ENCODE assay signal across 31 mouse cellular contexts in genomic region chr14:56604438-56604837, GRCm38 (mm10). TPM values are rescaled to one million over a fixed set of nuclear protein-coding genes. Genes with fewer than 3 reads are reported as not detected.
DNase-seq lines count a peak whose midpoint lies in the region; ATAC-seq and TF ChIP-seq lines count a peak whose summit lies in the region.
"Had no signal": no experiment of that assay in that cellular context is flagged by ENCODE, and none has a peak within 500 bp of the region (broad histone marks: within the 10 kb centered on the region; RNA-seq: fewer than 3 reads in every experiment).

No protein-coding gene starts in this region.

- H3K36me3 ChIP-seq in kidney, adult 2 months (ENCODE audit: control insufficient read depth, insufficient read depth, low read length) = peaks cover 9% of the 10 kb centered on the region
- H3K36me3 ChIP-seq in kidney, embryonic 15.5 days = peaks cover 16% of the 10 kb centered on the region
- H3K36me3 ChIP-seq in intestine, postnatal 0 days (ENCODE audit: control insufficient read depth, insufficient read depth) = peaks cover 35% of the 10 kb centered on the region
- no peaks in the 10 kb centered on the region for H3K36me3 ChIP-seq in forebrain, embryonic 15.5 days
- H3K36me3 ChIP-seq: embryonic facial prominence, embryonic 12.5 days had no signal

- no peaks in the 10 kb centered on the region for H3K9me3 ChIP-seq in kidney, embryonic 15.5 days (replicated peaks)
- no peaks in the 10 kb centered on the region for H3K9me3 ChIP-seq in intestine, postnatal 0 days (ENCODE audit: control insufficient read depth)
- H3K9me3 ChIP-seq in forebrain, embryonic 15.5 days = no peaks in the 10 kb centered on the region
- H3K9me3 ChIP-seq: embryonic facial prominence, embryonic 12.5 days; forebrain, embryonic 10.5 days; forebrain, embryonic 13.5 days; G1E; heart, embryonic 12.5 days; heart, embryonic 15.5 days had no signal

- DNase-seq in heart, adult 11 months = peak; percentile 71
- DNase-seq in heart, postnatal 25 days (ENCODE audit: low spot score) = no peak
- DNase-seq in kidney, adult 2 months = peak; percentile 36
- DNase-seq in kidney, postnatal 14 days = no peak
- DNase-seq in kidney, postnatal 36 days = peak; percentile 24 to 34
- DNase-seq: adrenal gland, postnatal 10 days; adrenal gland, postnatal 36 days; B cell, adult 2 months; cerebellum, adult 18-20 months; cerebellum, adult 9-10 months; cerebellum, postnatal 14 days; forebrain, postnatal 0 days; gastrocnemius, adult 2 months; gastrocnemius, postnatal 14 days; heart, adult 18-20 months; heart, postnatal 10 days; heart, postnatal 4 days had no signal

- no peaks in the 10 kb centered on the region for H3K27me3 ChIP-seq in kidney, adult 2 months (replicated peaks; ENCODE audit: control insufficient read depth, insufficient read depth, low read length)
- no peaks in the 10 kb centered on the region for H3K27me3 ChIP-seq in kidney, embryonic 15.5 days
- H3K27me3 ChIP-seq in intestine, postnatal 0 days (replicated peaks; ENCODE audit: control insufficient read depth, insufficient read depth, low read length) = no peaks in the 10 kb centered on the region
- H3K27me3 ChIP-seq in forebrain, embryonic 15.5 days = no peaks in the 10 kb centered on the region
- H3K27me3 ChIP-seq: CH12.LX; embryonic facial prominence, embryonic 12.5 days; forebrain, embryonic 13.5 days; heart, embryonic 12.5 days; heart, embryonic 15.5 days; Patski had no signal

- ATAC-seq in kidney, embryonic 15.5 days (replicated peaks; ENCODE audit: low FRiP score) = no peak
- peak; percentile 77 for ATAC-seq in intestine, postnatal 0 days
- no peak for ATAC-seq in forebrain, embryonic 15.5 days (replicated peaks)
- ATAC-seq: forebrain, embryonic 13.5 days; forebrain, postnatal 0 days; hindbrain, postnatal 0 days; Patski had no signal

- no peak overlapping the region for H3K9ac ChIP-seq in kidney, embryonic 15.5 days
- H3K9ac ChIP-seq in intestine, postnatal 0 days (ENCODE audit: low read depth, low read length) = no peak overlapping the region
- no peak overlapping the region for H3K9ac ChIP-seq in forebrain, embryonic 15.5 days (replicated peaks)
- H3K9ac ChIP-seq: embryonic facial prominence, embryonic 12.5 days; forebrain, embryonic 13.5 days; forebrain, postnatal 0 days; heart, embryonic 12.5 days; heart, embryonic 15.5 days; hindbrain, embryonic 14.5 days had no signal

- TF ChIP-seq POLR2A in kidney, adult 2 months (IDR thresholded peaks at IDR 0.05; ENCODE audit: low read depth, low read length) = no peak

- H3K4me3 ChIP-seq in kidney, adult 2 months (ENCODE audit: insufficient read depth, low read depth, low read length) = no peak overlapping the region
- H3K4me3 ChIP-seq in kidney, embryonic 15.5 days (replicated peaks) = no peak overlapping the region
- H3K4me3 ChIP-seq in intestine, postnatal 0 days (ENCODE audit: low read depth, low read length) = no peak overlapping the region
- H3K4me3 ChIP-seq in forebrain, embryonic 15.5 days = no peak overlapping the region
- H3K4me3 ChIP-seq: embryonic facial prominence, embryonic 12.5 days; erythroblast, embryonic 14.5 days; forebrain, embryonic 10.5 days; forebrain, embryonic 13.5 days; gastrocnemius, adult 2 months; heart, embryonic 12.5 days; heart, embryonic 15.5 days had no signal

- H3K27ac ChIP-seq in kidney, adult 2 months (ENCODE audit: insufficient read depth, low read depth, low read length) = no peak overlapping the region
- no peak overlapping the region for H3K27ac ChIP-seq in kidney, embryonic 15.5 days
- H3K27ac ChIP-seq in intestine, postnatal 0 days (ENCODE audit: low read depth, low read length) = peak overlapping the region; percentile 74; the same call in 1 of the 2 replicates
- H3K27ac ChIP-seq in forebrain, embryonic 15.5 days (replicated peaks) = no peak overlapping the region
- H3K27ac ChIP-seq: embryonic facial prominence, embryonic 12.5 days; forebrain, embryonic 10.5 days; forebrain, embryonic 13.5 days; gastrocnemius, adult 2 months; heart, embryonic 15.5 days; hindbrain, embryonic 14.5 days; hindbrain, postnatal 0 days had no signal

- H3K4me1 ChIP-seq in kidney, adult 2 months (ENCODE audit: control insufficient read depth, insufficient read depth, low read length) = no peaks in the 10 kb centered on the region
- H3K4me1 ChIP-seq in kidney, embryonic 15.5 days = no peaks in the 10 kb centered on the region
- no peaks in the 10 kb centered on the region for H3K4me1 ChIP-seq in intestine, postnatal 0 days (replicated peaks; ENCODE audit: control insufficient read depth, insufficient read depth, low read length)
- H3K4me1 ChIP-seq in forebrain, embryonic 15.5 days = 0 out of 2 replicates have a peak, but pooled peaks cover 3% of the 10 kb centered on the region
- H3K4me1 ChIP-seq: embryonic facial prominence, embryonic 12.5 days; forebrain, embryonic 10.5 days; forebrain, embryonic 13.5 days; heart, embryonic 12.5 days; heart, embryonic 15.5 days had no signal

- TF ChIP-seq CTCF in kidney, adult 2 months (conservative IDR thresholded peaks at IDR 0.05; ENCODE audit: insufficient read depth, insufficient read length, low read depth, low read length) = no peak
- no peak for TF ChIP-seq CTCF in intestine, postnatal 0 days (IDR thresholded peaks at IDR 0.05; ENCODE audit: low read depth)

- intact Hi-C loops in heart, postnatal 25 days (cut with DNase I) = no loop called here

- no peak overlapping the region for H3K4me2 ChIP-seq in kidney, embryonic 15.5 days
- H3K4me2 ChIP-seq in intestine, postnatal 0 days (replicated peaks; ENCODE audit: low read depth) = no peak overlapping the region
- H3K4me2 ChIP-seq in forebrain, embryonic 15.5 days (replicated peaks) = no peak overlapping the region
- H3K4me2 ChIP-seq: embryonic facial prominence, embryonic 12.5 days; forebrain, embryonic 13.5 days; heart, embryonic 12.5 days; heart, embryonic 15.5 days; hindbrain, embryonic 14.5 days had no signal

- 74% methylated on average over 5 of the region's 5 CpGs for WGBS in kidney, adult 2 months
- WGBS in kidney, embryonic 15.5 days = 86% methylated on average over 5 of the region's 5 CpGs
- 72% methylated on average over 5 of the region's 5 CpGs for WGBS in intestine, postnatal 0 days
- 92% methylated on average over 5 of the region's 5 CpGs for WGBS in forebrain, embryonic 15.5 days

RNA-seq across cellular contexts. Expression of gene Parp4, which starts 29.0 kb away (rescaled TPM):
- 10 to 100 TPM; 23.8 to 25.6 TPM for total RNA-seq in heart, postnatal 25 days (2021)
- polyA plus RNA-seq in kidney, adult 2 months (2012; rRNA removed) = 6.1 and 9.2 TPM in 2 replicates
- polyA plus RNA-seq in kidney, embryonic 15.5 days (2015; fragmentation: Nextera tagmentation; extraction: Ambion mirVana) = 5.1 and 8.0 TPM in 2 replicates
- polyA plus RNA-seq in intestine, postnatal 0 days (2015; fragmentation: Nextera tagmentation; extraction: Ambion mirVana) = 12.2 and 15.7 TPM in 2 replicates
- 0.59 and 0.61 TPM in 2 replicates for polyA plus RNA-seq in forebrain, embryonic 15.5 days (2015; fragmentation: Nextera tagmentation; extraction: Ambion mirVana)

RNA-seq across cellular contexts. Expression of gene Cenpj, which starts 29.2 kb away (rescaled TPM):
- 1 to 10 TPM; 2.5 to 4.2 TPM for total RNA-seq in heart, postnatal 25 days (2021)
- 1.2 and 1.5 TPM in 2 replicates for polyA plus RNA-seq in kidney, adult 2 months (2012; rRNA removed)
- polyA plus RNA-seq in kidney, embryonic 15.5 days (2015; fragmentation: Nextera tagmentation; extraction: Ambion mirVana) = 11.4 and 11.6 TPM in 2 replicates
- 1.4 and 2.3 TPM in 2 replicates for polyA plus RNA-seq in intestine, postnatal 0 days (2015; fragmentation: Nextera tagmentation; extraction: Ambion mirVana)
- 13.4 and 15.3 TPM in 2 replicates for polyA plus RNA-seq in forebrain, embryonic 15.5 days (2015; fragmentation: Nextera tagmentation; extraction: Ambion mirVana)

Comparison
In these comparisons a context has a peak if more than half of its experiments do, and no peak if none do; other contexts are left out.
1. DNase-seq: peak in heart, adult 11 months (single experiment), kidney, adult 2 months (single experiment) and kidney, postnatal 36 days (2 of 2); none in heart, postnatal 25 days (single experiment) and kidney, postnatal 14 days (single experiment).